Mouse (Mus musculus) heart, postnatal 0 days (tissue): ENCODE data around the gene Kndc1. TPM values are rescaled to one million over a fixed set of nuclear protein-coding genes. Genes with fewer than 3 reads are reported as not detected.

Experiments used
- ATAC-seq: fragments of 200-750 bp; cut with Nextera tagmentation; 2 replicates; pipeline ENCODE4 v1.8.0; 2017; ENCODE audit warnings: low read depth, moderate number of reproducible peaks, moderate library complexity; ENCODE audit not compliant: insufficient read depth
- DNase-seq: peaks from one replicate; pipeline ENCODE4 v3.0.0-alpha.2; 2016; ENCODE audit warnings: low spot score
- H3K27ac ChIP-seq: fragments of 300-500 bp; sonication (generic); 2 replicates; pipeline ENCODE4 v1.5.1; 2014; ENCODE audit warnings: low read depth, mild to moderate bottlenecking
- H3K27me3 ChIP-seq: fragments of 300-500 bp; sonication (generic); 2 replicates; pipeline ENCODE4 v1.6.1; 2014; ENCODE audit warnings: low read length, mixed read lengths; ENCODE audit not compliant: control insufficient read depth, insufficient read depth
- H3K36me3 ChIP-seq: fragments of 300-500 bp; sonication (generic); replicated peaks from 2 replicates; pipeline ENCODE4 v1.6.1; 2014; ENCODE audit warnings: low read length, mixed read lengths; ENCODE audit not compliant: control insufficient read depth, insufficient read depth
- H3K4me1 ChIP-seq: fragments of 300-500 bp; sonication (generic); 2 replicates; pipeline ENCODE4 v1.6.1; 2014; ENCODE audit warnings: antibody characterized with exemption; ENCODE audit not compliant: control insufficient read depth, insufficient read depth
- H3K4me2 ChIP-seq: fragments of 300-500 bp; sonication (generic); 2 replicates; pipeline ENCODE4 v1.6.1; 2014; ENCODE audit warnings: low read depth, mild to moderate bottlenecking, low read length, moderate library complexity
- H3K4me3 ChIP-seq: fragments of 300-500 bp; sonication (generic); 2 replicates; pipeline ENCODE4 v1.5.1; 2014; ENCODE audit warnings: low read depth, low read length
- H3K9ac ChIP-seq: fragments of 300-500 bp; sonication (generic); replicated peaks from 2 replicates; pipeline ENCODE4 v1.6.1; 2014; ENCODE audit warnings: low read depth, low read length, mixed read lengths
- H3K9me3 ChIP-seq: fragments of 300-500 bp; sonication (generic); replicated peaks from 2 replicates; pipeline ENCODE4 v1.6.1; 2016; ENCODE audit warnings: low read length; ENCODE audit not compliant: control insufficient read depth
- CTCF ChIP-seq: IDR thresholded peaks from 2 replicates; pipeline ENCODE4 v1.5.1; 2016; ENCODE audit warnings: antibody characterized with exemption, control low read depth, low read depth
- EP300 ChIP-seq: IDR thresholded peaks from 2 replicates; pipeline ENCODE4 v1.6.1; 2016; ENCODE audit warnings: antibody characterized with exemption, low read depth
- WGBS: fragments of 180-500 bp; shearing (Covaris S2); extraction: QIAGEN DNeasy Blood & Tissue Kit; methylation state at CpG from one replicate; pipeline ENCODE4 v1.1.7; 2014; 5-methylcytosine and 5-hydroxymethylcytosine counted together
- polyA plus RNA-seq: library from polyadenylated mRNA; unstranded; fragments of >200 nt; fragmentation: Nextera tagmentation; extraction: Ambion mirVana; gene quantifications from 2 replicates; pipeline ENCODE4 v1.2.1, GENCODE M21; 2015
- total RNA-seq: library from RNA; depleted of rRNA; stranded (reverse); fragments of >200 nt; gene quantifications from 2 replicates; pipeline ENCODE4 v1.2.3, GENCODE M21; 2014; ENCODE audit warnings: low replicate concordance

Kndc1 gene
- total and polyA plus RNA-seq, 2 experiments from 2014 or later = not detected

GRCm38 (mm10) chr7:139896796-139897195 is 2.3 kb downstream of the Kndc1 start:
- ATAC-seq = no peak
- no peaks in the 10 kb centered on the region for H3K36me3 ChIP-seq
- no peak overlapping the region for H3K4me2 ChIP-seq
- TF ChIP-seq CTCF (no peak), EP300 (no peak)
- H3K4me1 ChIP-seq = no peaks in the 10 kb centered on the region
- H3K27me3 ChIP-seq = peaks cover 46% of the 10 kb centered on the region
- H3K9me3 ChIP-seq = no peaks in the 10 kb centered on the region
- H3K27ac ChIP-seq = no peak overlapping the region
- no peak for DNase-seq
- H3K9ac ChIP-seq = no peak overlapping the region
- H3K4me3 ChIP-seq = no peak overlapping the region
- 62% methylated on average over 7 of the region's 7 CpGs for WGBS

GRCm38 (mm10) chr7:139898606-139899005 is 4.1 kb downstream of the Kndc1 start:
- TF ChIP-seq CTCF (no peak), EP300 (no peak)
- no peaks in the 10 kb centered on the region for H3K9me3 ChIP-seq
- DNase-seq (no peak), ATAC-seq (no peak)
- no peak overlapping the region for H3K4me3 ChIP-seq
- 60% methylated on average over 2 of the region's 2 CpGs for WGBS
- H3K27me3 ChIP-seq = peaks cover 38% of the 10 kb centered on the region
- H3K9ac ChIP-seq = no peak overlapping the region
- H3K36me3 ChIP-seq = no peaks in the 10 kb centered on the region
- H3K4me1 ChIP-seq = no peaks in the 10 kb centered on the region
- H3K4me2 ChIP-seq = no peak overlapping the region
- no peak overlapping the region for H3K27ac ChIP-seq

- H3K27ac ChIP-seq = no peak overlapping the region
- TF ChIP-seq EP300 (no peak), CTCF (no peak)
- H3K36me3 ChIP-seq = no peaks in the 10 kb centered on the region
- WGBS = 65% methylated on average over 7 of the region's 7 CpGs
- DNase-seq (no peak), ATAC-seq (no peak)
- no peak overlapping the region for H3K9ac ChIP-seq
- no peaks in the 10 kb centered on the region for H3K4me1 ChIP-seq
- H3K9me3 ChIP-seq = no peaks in the 10 kb centered on the region
- H3K4me3 ChIP-seq = no peak overlapping the region
- H3K4me2 ChIP-seq = no peak overlapping the region
- H3K27me3 ChIP-seq = peaks cover 29% of the 10 kb centered on the region
These were observed 5.0 kb downstream of the Kndc1 start for GRCm38 (mm10) chr7:139899505-139899904.

GRCm38 (mm10) chr7:139900456-139900855 is 6.0 kb downstream of the Kndc1 start:
- ATAC-seq = no peak
- no peak overlapping the region for H3K4me2 ChIP-seq
- DNase-seq = no peak
- WGBS = 82% methylated on average over 7 of the region's 7 CpGs
- no peak overlapping the region for H3K4me3 ChIP-seq
- H3K27ac ChIP-seq = no peak overlapping the region
- peaks cover 27% of the 10 kb centered on the region for H3K27me3 ChIP-seq
- TF ChIP-seq CTCF (no peak), EP300 (no peak)
- no peaks in the 10 kb centered on the region for H3K9me3 ChIP-seq
- no peak overlapping the region for H3K9ac ChIP-seq
- no peaks in the 10 kb centered on the region for H3K4me1 ChIP-seq
- H3K36me3 ChIP-seq = no peaks in the 10 kb centered on the region

- Histone ChIP-seq H3K9me3 (no peaks in the 10 kb centered on the region), H3K9ac (no peak overlapping the region), H3K4me3 (no peak overlapping the region), H3K4me1 (no peaks in the 10 kb centered on the region), H3K36me3 (no peaks in the 10 kb centered on the region), H3K27ac (no peak overlapping the region), H3K27me3 (peaks cover 23% of the 10 kb centered on the region), H3K4me2 (no peak overlapping the region)
- no peak for DNase-seq
- TF ChIP-seq CTCF = no peak
- TF ChIP-seq EP300 = no peak
- no peak for ATAC-seq
- 67% methylated on average over 6 of the region's 6 CpGs for WGBS
These were observed 6.4 kb downstream of the Kndc1 start for GRCm38 (mm10) chr7:139900896-139901295.

- H3K27me3 ChIP-seq = peaks cover 13% of the 10 kb centered on the region
These were observed 7.5 kb downstream of the Kndc1 start for GRCm38 (mm10) chr7:139901981-139902380.

More at GRCm38 (mm10) chr7:139901981-139902380, 7.5 kb downstream of the Kndc1 start:
- H3K27ac ChIP-seq = no peak overlapping the region
- H3K9ac ChIP-seq = no peak overlapping the region
- H3K36me3 ChIP-seq = no peaks in the 10 kb centered on the region
- no peaks in the 10 kb centered on the region for H3K9me3 ChIP-seq
- no peaks in the 10 kb centered on the region for H3K4me1 ChIP-seq
- TF ChIP-seq EP300 (no peak), CTCF (no peak)
- 42% methylated on average over 1 of the region's 1 CpGs for WGBS
- no peak overlapping the region for H3K4me2 ChIP-seq
- DNase-seq (no peak), ATAC-seq (no peak)
- H3K4me3 ChIP-seq = no peak overlapping the region
